In the genomic region with DNA sequence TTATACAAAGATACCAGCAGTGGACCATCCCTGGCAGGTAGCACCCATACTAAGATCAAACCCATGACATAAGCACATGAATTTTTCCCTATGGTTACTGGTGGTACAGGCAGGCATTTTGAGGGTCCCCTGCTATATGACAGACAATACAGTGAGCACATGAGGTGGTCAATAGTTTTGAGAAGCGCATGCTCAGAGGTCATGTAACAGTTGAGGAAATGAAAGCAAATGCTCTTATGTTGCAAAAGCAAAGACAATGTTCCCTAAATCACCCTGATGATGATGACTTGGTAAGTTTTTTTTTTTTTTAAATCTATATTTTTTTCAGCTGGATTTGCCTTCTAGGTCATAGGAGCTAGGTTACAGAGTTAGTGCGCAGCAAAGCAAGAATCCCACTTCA, we compare ENCODE assay signal across 17 mouse cellular contexts.
"Had no signal": no experiment of that assay in that cellular context is flagged by ENCODE, and none has a peak within 500 bp of the region (broad histone marks: within the 10 kb centered on the region; RNA-seq: fewer than 3 reads in every experiment).

No protein-coding gene starts in this region.

- H3K27me3 ChIP-seq: limb, embryonic 15.5 days; liver, embryonic 13.5 days; liver, embryonic 15.5 days; midbrain, embryonic 12.5 days; neural tube, embryonic 12.5 days; stomach, embryonic 15.5 days had no signal

- H3K36me3 ChIP-seq: limb, embryonic 15.5 days; liver, embryonic 13.5 days; liver, embryonic 15.5 days; midbrain, embryonic 10.5 days; midbrain, embryonic 12.5 days; neural tube, embryonic 12.5 days; stomach, embryonic 15.5 days had no signal

- DNase-seq: liver, embryonic 13.5 days; lung, adult 18-20 months; lung, embryonic 14.5 days; lung, postnatal 10 days; midbrain, embryonic 14.5 days; right cerebral cortex, postnatal 14 days; thymus, adult 18-20 months; thymus, postnatal 14 days; thymus, postnatal 36 days had no signal

- H3K9me3 ChIP-seq: limb, embryonic 15.5 days; liver, embryonic 13.5 days; liver, embryonic 15.5 days; midbrain, embryonic 10.5 days; midbrain, embryonic 12.5 days; neural tube, embryonic 12.5 days; stomach, embryonic 15.5 days had no signal

- H3K9ac ChIP-seq: limb, embryonic 15.5 days; liver, embryonic 13.5 days; liver, embryonic 15.5 days; lung, embryonic 14.5 days; midbrain, embryonic 12.5 days; neural tube, embryonic 12.5 days; stomach, embryonic 15.5 days had no signal

- H3K27ac ChIP-seq: limb, embryonic 15.5 days; liver, embryonic 13.5 days; liver, embryonic 15.5 days; midbrain, embryonic 10.5 days; midbrain, embryonic 12.5 days; neural tube, embryonic 12.5 days; stomach, embryonic 15.5 days had no signal

- H3K4me3 ChIP-seq: limb, embryonic 15.5 days; liver, embryonic 13.5 days; liver, embryonic 15.5 days; midbrain, embryonic 10.5 days; midbrain, embryonic 12.5 days; myocyte; neural tube, embryonic 12.5 days; stomach, embryonic 15.5 days had no signal

- H3K4me2 ChIP-seq: limb, embryonic 15.5 days; liver, embryonic 11.5 days; liver, embryonic 13.5 days; liver, embryonic 15.5 days; lung, embryonic 14.5 days; midbrain, embryonic 12.5 days; neural tube, embryonic 12.5 days; stomach, embryonic 15.5 days had no signal

- H3K4me1 ChIP-seq: limb, embryonic 15.5 days; liver, embryonic 13.5 days; liver, embryonic 15.5 days; midbrain, embryonic 10.5 days; midbrain, embryonic 12.5 days; neural tube, embryonic 12.5 days; stomach, embryonic 15.5 days had no signal
